Mouse (Mus musculus) lung, postnatal 0 days (tissue): ENCODE measurements around the gene Zfp366. TPM values are rescaled to one million over a fixed set of nuclear protein-coding genes. Genes with fewer than 3 reads are reported as not detected.

Source experiments
- ATAC-seq: fragments of 200-750 bp; cut with Nextera tagmentation; 2 replicates; pipeline ENCODE4 v1.8.0; 2017; ENCODE audit warnings: moderate library complexity
- DNase-seq: peaks from one replicate; pipeline ENCODE4 v3.0.0-alpha.2; 2016; ENCODE audit warnings: low spot score
- H3K27ac ChIP-seq: fragments of 300-500 bp; sonication (generic); 2 replicates; pipeline ENCODE4 v1.5.1; 2014; ENCODE audit warnings: antibody characterized with exemption, mild to moderate bottlenecking, low read length, mixed read lengths
- H3K27me3 ChIP-seq: fragments of 300-500 bp; sonication (generic); replicated peaks from 2 replicates; pipeline ENCODE4 v1.6.1; 2014; ENCODE audit warnings: low read length, mixed read lengths; ENCODE audit not compliant: insufficient read depth
- H3K36me3 ChIP-seq: fragments of 300-500 bp; sonication (generic); 2 replicates; pipeline ENCODE4 v1.6.1; 2014; ENCODE audit warnings: low read length, mixed read lengths; ENCODE audit not compliant: insufficient read depth
- H3K4me1 ChIP-seq: fragments of 300-500 bp; sonication (generic); 2 replicates; pipeline ENCODE4 v1.6.1; 2014; ENCODE audit warnings: antibody characterized with exemption, low read depth, low read length, mixed read lengths; ENCODE audit not compliant: insufficient read depth
- H3K4me2 ChIP-seq: fragments of 300-500 bp; sonication (generic); replicated peaks from 2 replicates; pipeline ENCODE4 v1.6.1; 2014; ENCODE audit warnings: low read depth, mild to moderate bottlenecking, low read length, moderate library complexity, mixed read lengths
- H3K4me3 ChIP-seq: fragments of 300-500 bp; sonication (generic); 2 replicates; pipeline ENCODE4 v1.5.1; 2014; ENCODE audit warnings: low read depth, low read length
- H3K9ac ChIP-seq: fragments of 300-500 bp; sonication (generic); replicated peaks from 2 replicates; pipeline ENCODE4 v1.6.1; 2014; ENCODE audit warnings: low read depth, mild to moderate bottlenecking
- H3K9me3 ChIP-seq: fragments of 300-500 bp; sonication (generic); 2 replicates; pipeline ENCODE4 v1.6.1; 2016; ENCODE audit warnings: low read length, mixed read lengths
- CTCF ChIP-seq: IDR thresholded peaks from 2 replicates; pipeline ENCODE4 v1.5.1; 2016; ENCODE audit warnings: antibody characterized with exemption, mild to moderate bottlenecking
- EP300 ChIP-seq: IDR thresholded peaks from 2 replicates; pipeline ENCODE4 v1.6.1; 2016; ENCODE audit warnings: antibody characterized with exemption, mild to moderate bottlenecking, control low read depth
- WGBS: fragments of 180-500 bp; shearing (Covaris S2); extraction: QIAGEN DNeasy Blood & Tissue Kit; methylation state at CpG from one replicate; pipeline ENCODE4 v1.1.7; 2014; 5-methylcytosine and 5-hydroxymethylcytosine counted together
- polyA plus RNA-seq: library from polyadenylated mRNA; unstranded; fragments of >200 nt; fragmentation: Nextera tagmentation; extraction: Ambion mirVana; gene quantifications from 2 replicates; pipeline ENCODE4 v1.2.1, GENCODE M21; 2015

The Zfp366 gene
- polyA plus RNA-seq, 1 experiment from 2014 or later, result 1.6 TPM

DNA sequence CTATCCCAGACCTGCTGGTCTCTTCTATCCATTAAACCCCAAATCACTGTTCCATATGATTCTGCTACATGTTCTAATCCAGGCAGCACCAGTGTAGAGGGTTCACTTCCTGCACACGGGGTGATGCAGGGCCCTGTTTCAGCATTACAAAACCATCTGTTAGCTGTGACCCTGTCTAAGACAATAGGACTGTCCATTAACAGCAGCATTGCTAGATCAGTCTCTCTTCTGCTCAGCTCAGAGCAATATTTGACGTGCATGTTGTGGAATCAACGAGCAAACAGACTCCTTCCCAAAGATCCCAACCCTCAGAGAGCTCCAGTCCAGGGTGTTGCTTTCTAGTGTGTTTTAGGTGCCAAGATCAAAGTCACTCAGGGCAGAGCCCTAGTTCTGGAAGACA is 5.0 kb downstream of the Zfp366 start:
- H3K27me3 ChIP-seq, result no peaks in the 10 kb centered on the region
- H3K9me3 ChIP-seq, result no peaks in the 10 kb centered on the region
- peak overlapping the region; percentile 82 for H3K27ac ChIP-seq
- no peak for TF ChIP-seq EP300
- no peak for TF ChIP-seq CTCF
- H3K36me3 ChIP-seq, result no peaks in the 10 kb centered on the region
- H3K4me2 ChIP-seq, result 0 out of 2 replicates have a peak overlapping the region, but pooled peaks have one; percentile 19
- H3K9ac ChIP-seq, result no peak overlapping the region
- WGBS, result 55% methylated on average over 3 of the region's 3 CpGs
- DNase-seq (no peak), ATAC-seq (no peak)
- H3K4me1 ChIP-seq, result no peaks in the 10 kb centered on the region; the same call in 1 of the 2 replicates
- H3K4me3 ChIP-seq, result no peak overlapping the region

DNA sequence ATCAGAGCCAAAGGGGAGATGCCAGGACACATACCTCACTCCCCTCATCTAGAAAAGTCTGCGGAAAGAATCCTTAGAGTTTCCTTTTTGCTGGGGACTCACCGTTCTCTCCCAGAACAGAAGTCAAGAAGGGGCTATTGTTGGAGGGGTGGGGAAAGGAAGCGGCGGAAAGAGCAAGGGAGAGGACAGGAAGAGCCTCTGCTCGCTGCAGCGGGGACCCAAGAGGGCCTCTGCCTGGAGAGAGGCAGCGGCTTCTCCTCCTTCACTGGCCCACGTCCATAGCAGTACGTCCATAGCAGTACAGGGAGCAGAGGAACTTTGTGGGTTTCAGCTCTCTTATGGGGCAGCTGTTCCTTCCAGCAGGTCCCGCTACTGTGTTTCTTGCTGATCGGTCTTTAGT is 5.8 kb downstream of the Zfp366 start:
- TF ChIP-seq CTCF (no peak), EP300 (peak; percentile 67; the same call in 1 of the 2 replicates)
- Histone ChIP-seq H3K9me3 (no peaks in the 10 kb centered on the region), H3K4me2 (0 out of 2 replicates have a peak overlapping the region, but pooled peaks have one; percentile 19), H3K27me3 (no peaks in the 10 kb centered on the region), H3K36me3 (no peaks in the 10 kb centered on the region), H3K4me1 (no peaks in the 10 kb centered on the region), H3K27ac (peak overlapping the region; percentile 82), H3K4me3 (no peak overlapping the region), H3K9ac (no peak overlapping the region)
- WGBS, result 47% methylated on average over 11 of the region's 11 CpGs
- DNase-seq (no peak), ATAC-seq (peak; percentile 65)

DNA sequence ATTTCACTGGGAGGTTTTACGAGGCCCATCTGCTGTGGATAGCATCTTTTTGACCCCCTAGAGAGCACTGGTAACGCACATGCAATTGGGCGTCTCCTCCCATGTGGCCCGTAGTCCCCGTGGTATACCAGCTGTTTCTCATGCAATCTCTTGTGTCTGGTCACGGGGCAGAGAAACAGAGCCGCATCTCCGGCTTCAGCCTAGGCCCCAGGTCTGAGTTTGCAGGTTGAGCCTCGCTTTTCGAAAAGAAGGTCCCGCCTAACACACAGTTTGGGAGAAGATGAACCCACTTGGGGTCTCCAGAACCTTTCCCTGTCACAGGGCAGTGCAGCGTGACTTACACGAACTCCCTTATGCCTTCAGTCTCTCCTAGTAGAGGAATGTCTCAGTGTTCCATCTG is 6.4 kb downstream of the Zfp366 start:
- WGBS, result 91% methylated on average over 13 of the region's 13 CpGs
- Histone ChIP-seq H3K9me3 (no peaks in the 10 kb centered on the region), H3K4me2 (no peak overlapping the region), H3K27me3 (no peaks in the 10 kb centered on the region), H3K36me3 (no peaks in the 10 kb centered on the region), H3K4me1 (no peaks in the 10 kb centered on the region), H3K4me3 (no peak overlapping the region), H3K9ac (no peak overlapping the region), H3K27ac (peak overlapping the region; percentile 82)
- ATAC-seq (no peak), DNase-seq (no peak)
- TF ChIP-seq EP300 (no peak), CTCF (no peak)

DNA sequence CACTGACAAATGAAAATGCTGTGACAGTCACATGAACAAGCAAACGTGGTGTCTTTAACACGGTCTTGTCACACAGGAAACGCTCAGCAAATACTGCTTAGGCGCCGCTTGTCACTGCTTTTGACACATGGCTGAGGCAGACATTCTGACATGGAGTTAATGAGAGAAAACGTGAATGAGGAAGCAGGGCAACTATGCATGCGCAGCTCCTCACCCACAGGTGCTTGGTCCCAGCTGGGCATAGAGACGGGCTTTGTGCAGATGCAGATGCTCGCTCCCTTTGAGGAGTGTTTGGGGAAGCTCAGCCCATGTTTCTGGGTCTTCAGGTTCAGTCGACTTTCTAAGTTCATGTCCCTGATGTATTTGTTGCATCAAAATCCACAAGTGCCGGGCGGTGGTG is 11.7 kb downstream of the Zfp366 start:
- no peak overlapping the region for H3K27ac ChIP-seq
- no peaks in the 10 kb centered on the region for H3K36me3 ChIP-seq
- no peaks in the 10 kb centered on the region for H3K4me1 ChIP-seq
- no peak overlapping the region for H3K4me2 ChIP-seq
- ATAC-seq (no peak), DNase-seq (no peak)
- 66% methylated on average over 12 of the region's 12 CpGs for WGBS
- no peaks in the 10 kb centered on the region for H3K27me3 ChIP-seq
- H3K9ac ChIP-seq, result no peak overlapping the region
- no peaks in the 10 kb centered on the region for H3K9me3 ChIP-seq
- no peak for TF ChIP-seq EP300
- TF ChIP-seq CTCF, result no peak
- H3K4me3 ChIP-seq, result no peak overlapping the region

DNA sequence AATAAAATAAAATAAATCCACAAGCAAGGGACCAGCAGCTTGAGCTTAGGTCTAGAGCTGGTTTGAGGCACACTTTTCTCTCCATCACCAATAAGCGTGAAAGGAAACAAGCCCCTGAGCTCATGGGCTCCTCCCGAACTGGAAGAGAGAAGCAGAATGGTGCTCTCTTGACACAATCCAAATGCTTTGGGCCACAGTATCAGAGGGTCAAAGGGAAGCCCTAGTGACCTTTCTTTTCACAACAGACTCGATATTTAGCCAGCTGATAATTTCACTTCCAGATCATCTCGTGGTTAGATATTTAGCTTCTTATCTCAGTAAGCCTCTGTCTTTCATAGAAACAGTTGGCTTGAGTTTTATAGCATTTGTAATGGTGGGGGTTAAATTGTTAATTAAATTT is 12.2 kb downstream of the Zfp366 start:
- ATAC-seq (no peak), DNase-seq (no peak)
- H3K9ac ChIP-seq, result no peak overlapping the region
- TF ChIP-seq EP300 (no peak), CTCF (no peak)
- no peaks in the 10 kb centered on the region for H3K4me1 ChIP-seq
- no peaks in the 10 kb centered on the region for H3K27me3 ChIP-seq
- no peak overlapping the region for H3K27ac ChIP-seq
- H3K36me3 ChIP-seq, result no peaks in the 10 kb centered on the region
- H3K4me2 ChIP-seq, result no peak overlapping the region
- H3K9me3 ChIP-seq, result no peaks in the 10 kb centered on the region
- WGBS, result 61% methylated on average over 4 of the region's 4 CpGs
- no peak overlapping the region for H3K4me3 ChIP-seq

DNA sequence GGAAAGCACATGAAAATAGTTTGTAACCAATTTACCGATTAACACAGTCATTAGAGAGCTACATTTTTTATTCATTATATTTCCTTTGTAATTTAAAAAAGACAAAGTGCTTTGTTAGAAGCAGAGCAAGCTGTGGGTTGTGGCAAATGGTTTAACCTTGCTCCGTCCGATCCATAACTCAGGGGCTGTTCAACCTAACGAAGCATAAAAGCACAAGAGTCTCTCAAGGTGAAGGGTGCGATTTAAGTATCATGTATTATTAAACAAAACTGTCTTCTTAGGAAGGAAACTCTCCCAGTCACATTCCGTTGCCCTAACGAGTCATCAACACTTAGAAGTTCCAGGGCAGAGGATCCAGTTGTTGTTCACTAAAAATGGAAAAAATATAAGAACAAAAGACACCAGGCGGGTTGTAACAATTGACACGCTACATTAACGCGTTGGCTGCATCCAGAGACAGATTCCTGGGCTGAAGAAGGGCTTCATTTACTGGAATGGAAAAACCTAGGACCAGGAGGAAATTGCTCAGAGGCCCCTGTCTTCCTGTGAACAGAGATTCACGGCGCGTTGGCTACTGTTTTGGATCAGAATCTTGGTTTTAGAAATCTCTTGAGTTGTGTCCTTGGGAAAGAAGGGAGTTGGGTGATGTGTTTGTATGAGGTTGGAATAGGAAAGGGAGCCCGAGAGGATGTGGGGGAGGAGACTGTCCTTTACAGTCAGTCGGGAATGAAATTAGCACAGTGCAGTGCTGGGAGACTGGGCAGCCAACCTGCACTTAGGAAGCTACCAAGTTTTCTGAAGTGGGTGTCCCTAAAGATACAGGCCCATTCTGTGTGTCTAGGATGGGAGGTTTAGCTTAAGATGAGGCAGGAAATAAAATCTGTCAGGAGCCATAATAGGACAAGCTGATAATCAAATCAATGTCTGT is 17.3 kb downstream of the Zfp366 start:
- ATAC-seq (no peak), DNase-seq (no peak)
- no peak for TF ChIP-seq EP300
- TF ChIP-seq CTCF, result no peak
- Histone ChIP-seq H3K9me3 (no peaks in the 10 kb centered on the region), H3K4me2 (no peak overlapping the region), H3K36me3 (no peaks in the 10 kb centered on the region), H3K4me1 (no peaks in the 10 kb centered on the region), H3K27ac (peak overlapping the region; percentile 2; the same call in 1 of the 2 replicates), H3K27me3 (no peaks in the 10 kb centered on the region), H3K9ac (no peak overlapping the region), H3K4me3 (no peak overlapping the region)
- WGBS, result 50% methylated on average over 16 of the region's 16 CpGs
